Mouse (Mus musculus) hindbrain, embryonic 10.5 days (tissue): Measurements from ENCODE around the gene Fcgrt. TPM values are rescaled to one million over a fixed set of nuclear protein-coding genes. Genes with fewer than 3 reads are reported as not detected.
"Not testable (repeated sequence)": the region's sequence is repeated elsewhere in the genome, so short reads cannot be mapped to it uniquely, and the experiment has no call there.

ENCODE experiments used
- DNase-seq: peaks from one replicate; pipeline ENCODE4 v3.0.0-alpha.2; 2017; ENCODE audit warnings: low spot score
- H3K27ac ChIP-seq: fragments of 300-500 bp; sonication (generic); 2 replicates; pipeline ENCODE4 v1.5.1; 2016; ENCODE audit warnings: mild to moderate bottlenecking, moderate library complexity
- H3K27me3 ChIP-seq: fragments of 300-500 bp; sonication (generic); 2 replicates; pipeline ENCODE4 v1.6.1; 2016; ENCODE audit warnings: mild to moderate bottlenecking; ENCODE audit not compliant: poor library complexity, insufficient read depth, severe bottlenecking
- H3K36me3 ChIP-seq: fragments of 300-500 bp; sonication (generic); 2 replicates; pipeline ENCODE4 v1.6.1; 2016; ENCODE audit warnings: mild to moderate bottlenecking, moderate library complexity
- H3K4me1 ChIP-seq: fragments of 300-500 bp; sonication (generic); replicated peaks from 2 replicates; pipeline ENCODE4 v1.6.1; 2016; ENCODE audit warnings: mild to moderate bottlenecking
- H3K4me3 ChIP-seq: fragments of 300-500 bp; sonication (generic); 2 replicates; pipeline ENCODE4 v1.5.1; 2016; ENCODE audit warnings: mild to moderate bottlenecking, moderate library complexity
- H3K9me3 ChIP-seq: fragments of 300-500 bp; sonication (generic); 2 replicates; pipeline ENCODE4 v1.6.1; 2016; ENCODE audit warnings: mild to moderate bottlenecking, moderate library complexity
- WGBS: fragments of 180-500 bp; shearing (Covaris S2); methylation state at CpG from one replicate; pipeline ENCODE4 v1.1.7; 2016; 5-methylcytosine and 5-hydroxymethylcytosine counted together
- polyA plus RNA-seq: library from polyadenylated mRNA; unstranded; fragments of >200 nt; fragmentation: Nextera tagmentation; extraction: Ambion mirVana; gene quantifications from 2 replicates; pipeline ENCODE4 v1.2.1, GENCODE M21; 2016

Gene Fcgrt
- 9.9 and 13.1 TPM in 2 replicates for polyA plus RNA-seq

DNA sequence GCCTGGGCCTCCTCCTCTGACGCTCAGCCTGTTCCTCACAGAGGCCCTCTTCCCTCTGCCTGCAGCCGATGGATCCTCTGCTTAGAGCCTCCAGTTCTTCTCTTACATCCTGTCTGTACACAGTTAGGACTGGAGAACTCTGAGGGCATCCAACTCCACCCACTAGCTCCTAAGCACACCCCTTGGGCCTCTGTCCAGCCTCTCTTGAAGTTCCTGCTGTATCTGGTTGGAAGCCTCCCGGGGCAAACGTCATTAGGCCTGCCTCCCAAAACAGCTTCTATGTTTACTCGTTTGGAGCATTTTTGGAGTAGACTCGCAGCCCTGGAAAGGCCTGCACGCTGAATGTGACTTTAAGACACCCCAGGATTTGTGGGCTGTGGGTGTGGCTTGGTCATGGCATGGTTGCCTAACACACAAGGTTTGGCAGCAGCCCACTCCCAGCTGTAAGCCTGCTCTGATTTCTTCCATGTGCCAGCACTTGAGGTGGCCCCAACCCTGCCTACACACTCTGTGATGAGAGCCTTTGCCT lies at the start of gene Fcgrt:
Gene Fcgrt (minus strand): TSS at position 200 of the 529 bp plus-strand sequence.
- Histone ChIP-seq H3K36me3 (no peaks in the 10 kb centered on the region), H3K9me3 (no peaks in the 10 kb centered on the region), H3K4me1 (peaks cover 37% of the 10 kb centered on the region), H3K27ac (peak within 1 kb of the TSS; percentile 70), H3K4me3 (peak within 1 kb of the TSS; percentile 11; the same call in 1 of the 2 replicates), H3K27me3 (no peaks in the 10 kb centered on the region)
- WGBS, result 73% methylated on average over 7 of the region's 7 CpGs
- DNase-seq, result no peak

DNA sequence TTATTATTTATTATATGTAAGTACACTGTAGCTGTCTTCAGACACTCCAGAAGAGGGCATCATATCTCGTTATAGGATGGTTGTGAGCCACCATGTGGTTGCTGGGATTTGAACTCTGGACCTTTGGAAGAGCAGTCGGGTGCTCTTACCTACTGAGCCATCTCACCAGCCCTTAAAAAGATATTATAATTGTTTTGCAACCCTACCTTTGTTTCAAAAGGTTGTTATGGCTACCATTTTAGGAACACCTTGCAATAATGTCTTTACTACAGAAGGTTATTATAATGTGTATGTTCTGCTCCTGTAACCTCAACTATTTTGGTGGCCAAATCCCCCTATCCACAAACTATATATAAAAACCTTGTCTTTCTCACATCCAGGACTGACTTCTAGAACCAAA lies 49.4 kb upstream of the Fcgrt start:
- 91% methylated on average over 2 of the region's 2 CpGs for WGBS
- peak overlapping the region; percentile 96; the same call in 1 of the 2 replicates for H3K27ac ChIP-seq
- H3K9me3 ChIP-seq, DNase-seq, H3K27me3 ChIP-seq: not testable (repeated sequence)
- H3K36me3 ChIP-seq, result peaks cover 21% of the 10 kb centered on the region
- H3K4me3 ChIP-seq, result peak overlapping the region; percentile 65; the same call in 1 of the 2 replicates
- H3K4me1 ChIP-seq, result peaks cover 48% of the 10 kb centered on the region

DNA sequence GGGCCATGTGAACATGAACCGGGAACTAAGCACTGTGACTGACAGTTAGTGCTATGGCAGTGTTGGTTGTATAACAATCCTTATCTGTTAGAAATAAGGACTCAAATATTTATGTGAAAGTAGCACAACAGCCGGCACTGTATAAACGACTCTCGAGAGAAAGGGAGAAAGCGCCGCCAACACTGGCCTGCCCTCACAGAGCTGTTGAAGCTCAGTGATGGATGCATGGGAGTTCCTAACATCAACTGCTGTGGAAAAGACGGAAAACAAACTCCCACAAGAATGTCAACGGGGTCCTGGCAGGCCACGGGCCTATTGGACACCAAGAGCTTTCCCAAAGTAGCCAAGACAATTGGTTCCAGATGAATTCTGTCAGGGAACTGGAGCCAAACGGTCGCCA lies 47.7 kb upstream of the Fcgrt start:
- no peak for DNase-seq
- Histone ChIP-seq H3K27ac (0 out of 2 replicates have a peak overlapping the region, but pooled peaks have one; percentile 71), H3K9me3 (no peaks in the 10 kb centered on the region), H3K4me3 (no peak overlapping the region), H3K36me3 (peaks cover 23% of the 10 kb centered on the region), H3K4me1 (peaks cover 48% of the 10 kb centered on the region), H3K27me3 (no peaks in the 10 kb centered on the region)
- 60% methylated on average over 11 of the region's 11 CpGs for WGBS

DNA sequence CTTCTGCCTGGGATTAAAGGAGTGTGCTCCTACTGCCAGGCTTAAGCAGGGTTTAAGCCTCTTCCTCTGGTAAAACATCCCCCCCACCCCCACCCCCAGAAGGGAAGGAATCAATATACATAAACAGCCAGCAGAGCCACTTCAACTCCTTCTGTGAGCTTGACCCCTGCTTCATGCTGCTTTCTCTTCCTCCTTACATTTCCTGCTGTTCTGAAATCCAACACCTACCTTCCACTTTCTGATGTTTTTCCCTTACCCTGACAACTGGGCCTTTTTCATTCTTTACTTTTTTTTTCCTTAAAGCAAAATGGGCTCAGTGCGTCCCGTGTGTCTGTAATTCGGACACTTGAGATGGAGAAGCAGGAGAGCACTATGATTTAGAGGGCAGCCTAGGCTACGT lies 46.7 kb upstream of the Fcgrt start:
- Histone ChIP-seq H3K9me3 (no peaks in the 10 kb centered on the region), H3K4me3 (no peak overlapping the region), H3K4me1 (peaks cover 43% of the 10 kb centered on the region), H3K27me3 (no peaks in the 10 kb centered on the region), H3K27ac (peak overlapping the region; percentile 71), H3K36me3 (peaks cover 33% of the 10 kb centered on the region)
- no peak for DNase-seq
- WGBS, result 59% methylated on average over 4 of the region's 4 CpGs

DNA sequence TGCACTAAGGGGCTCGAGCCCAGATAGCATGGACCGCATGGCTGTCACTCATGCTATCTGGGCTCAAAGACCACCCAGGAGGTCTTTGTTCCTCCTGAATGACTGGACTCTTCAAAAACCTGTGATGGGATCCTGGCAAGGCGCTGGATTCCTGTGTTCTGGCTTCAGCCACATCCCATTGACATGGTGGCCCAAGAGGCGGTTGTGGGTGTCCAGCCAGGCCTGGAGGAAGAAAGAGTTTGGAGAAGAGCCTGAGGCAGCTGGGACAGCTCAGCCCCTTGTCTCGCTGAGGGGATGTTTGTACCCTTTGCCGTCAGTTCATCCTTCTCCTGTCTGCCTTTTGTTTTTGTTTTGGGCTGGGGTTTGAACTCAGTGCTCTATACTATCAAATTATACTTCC lies 45.9 kb upstream of the Fcgrt start:
- DNase-seq, result peak; percentile 18
- H3K27me3 ChIP-seq, result no peaks in the 10 kb centered on the region
- no peaks in the 10 kb centered on the region for H3K9me3 ChIP-seq
- peaks cover 41% of the 10 kb centered on the region for H3K36me3 ChIP-seq
- 26% methylated on average over 6 of the region's 6 CpGs for WGBS
- H3K4me1 ChIP-seq, result peaks cover 36% of the 10 kb centered on the region
- H3K4me3 ChIP-seq, result no peak overlapping the region; the same call in 1 of the 2 replicates
- peak overlapping the region; percentile 71; the same call in 1 of the 2 replicates for H3K27ac ChIP-seq

DNA sequence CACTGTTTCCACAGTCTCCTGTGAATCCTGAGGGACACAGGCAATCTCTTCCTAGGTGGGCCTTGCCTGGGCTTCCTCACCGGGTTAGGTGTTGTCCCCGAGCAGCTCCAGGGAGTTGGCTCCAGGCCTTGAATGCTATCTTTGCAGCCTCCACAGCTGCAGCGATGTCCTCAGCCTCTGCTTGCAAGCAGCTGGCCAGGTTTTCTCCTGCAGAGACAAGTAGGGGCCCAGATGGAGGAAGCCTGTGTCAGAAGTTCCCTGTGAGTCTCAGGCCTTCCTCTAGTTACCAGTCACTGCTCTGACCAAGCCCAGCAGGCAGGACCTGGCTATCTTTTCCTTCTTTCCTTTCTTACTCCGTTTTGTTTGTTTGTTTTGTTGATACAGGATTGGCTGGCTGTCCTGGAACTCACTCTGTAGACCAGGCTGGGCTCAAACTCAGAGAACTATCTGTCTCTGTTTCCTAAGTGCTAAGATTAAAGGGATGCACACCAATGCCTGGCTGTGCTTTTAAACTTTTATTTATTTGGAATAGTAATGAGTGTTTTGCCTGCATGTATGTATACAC lies 45.0 kb upstream of the Fcgrt start:
- H3K27me3 ChIP-seq, result no peaks in the 10 kb centered on the region
- H3K27ac ChIP-seq, result no peak overlapping the region
- no peak overlapping the region for H3K4me3 ChIP-seq
- peaks cover 34% of the 10 kb centered on the region for H3K4me1 ChIP-seq
- H3K36me3 ChIP-seq, result peaks cover 50% of the 10 kb centered on the region
- no peak for DNase-seq
- 62% methylated on average over 4 of the region's 4 CpGs for WGBS
- H3K9me3 ChIP-seq, result no peaks in the 10 kb centered on the region

DNA sequence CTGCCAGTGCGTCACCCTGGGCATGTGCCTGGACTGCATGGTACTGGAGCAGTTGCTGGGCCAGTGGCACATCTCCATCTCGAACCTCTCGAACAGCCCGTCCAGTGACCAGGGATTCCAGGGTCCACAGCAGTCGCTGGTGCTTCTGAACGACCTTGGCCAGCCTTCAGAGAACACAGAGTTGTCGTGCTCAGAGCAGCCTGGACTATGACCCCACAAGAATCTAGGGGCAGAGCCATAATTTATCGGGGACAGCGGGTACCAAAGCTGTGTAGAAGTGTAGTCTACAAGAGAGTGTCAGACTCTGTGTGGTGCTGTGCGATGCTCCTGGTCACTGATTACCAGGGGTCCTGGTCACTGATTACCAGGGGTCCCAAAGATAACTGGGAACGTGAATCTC lies 44.2 kb upstream of the Fcgrt start:
- no peak for DNase-seq
- 92% methylated on average over 11 of the region's 11 CpGs for WGBS
- Histone ChIP-seq H3K27ac (no peak overlapping the region), H3K27me3 (no peaks in the 10 kb centered on the region), H3K4me1 (peaks cover 30% of the 10 kb centered on the region), H3K9me3 (no peaks in the 10 kb centered on the region), H3K4me3 (no peak overlapping the region), H3K36me3 (peaks cover 57% of the 10 kb centered on the region)

DNA sequence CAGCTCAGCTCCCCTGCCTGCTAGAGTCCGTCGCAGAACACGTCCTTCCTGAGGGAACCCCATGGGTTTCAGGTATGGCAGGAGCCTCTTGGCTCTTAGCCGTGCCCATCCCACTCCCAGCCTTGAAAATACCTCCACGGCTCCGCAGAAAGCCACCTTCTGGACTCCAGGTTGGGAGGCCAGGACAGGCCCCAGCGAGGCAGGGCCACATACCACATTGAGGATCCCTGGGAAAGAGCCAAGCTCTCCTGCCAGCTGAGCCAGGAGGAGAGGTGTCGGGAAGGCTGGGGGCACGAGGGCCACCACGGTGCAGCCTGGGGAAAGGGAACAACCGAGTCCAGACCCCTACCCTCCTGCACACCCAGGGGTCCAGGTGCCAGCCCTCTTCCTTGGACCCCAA lies 43.6 kb upstream of the Fcgrt start:
- peaks cover 64% of the 10 kb centered on the region for H3K36me3 ChIP-seq
- peaks cover 30% of the 10 kb centered on the region for H3K4me1 ChIP-seq
- no peak overlapping the region for H3K27ac ChIP-seq
- no peak for DNase-seq
- no peak overlapping the region for H3K4me3 ChIP-seq
- WGBS, result 91% methylated on average over 11 of the region's 11 CpGs
- no peaks in the 10 kb centered on the region for H3K9me3 ChIP-seq
- H3K27me3 ChIP-seq, result no peaks in the 10 kb centered on the region

DNA sequence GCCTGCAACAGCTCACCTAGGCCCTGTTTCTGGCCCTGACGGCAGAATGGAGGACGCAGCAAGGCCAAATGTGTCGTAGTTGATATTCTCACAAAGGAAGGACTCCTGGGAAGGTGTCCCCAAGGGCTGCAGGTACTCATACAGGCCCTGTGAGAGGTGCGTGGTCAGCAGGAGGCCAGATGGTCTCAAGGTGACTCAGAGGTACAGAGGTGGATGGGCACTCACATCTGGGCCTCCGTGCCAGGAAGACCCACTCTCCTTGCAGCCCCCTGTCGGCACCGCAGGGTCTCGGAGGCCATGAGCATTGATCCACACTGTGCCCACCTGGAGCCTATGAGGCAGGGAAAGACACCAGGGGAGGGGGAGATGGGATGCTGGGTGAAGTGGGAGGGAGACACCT lies 41.8 kb upstream of the Fcgrt start:
- 96% methylated on average over 8 of the region's 8 CpGs for WGBS
- Histone ChIP-seq H3K27ac (no peak overlapping the region), H3K27me3 (no peaks in the 10 kb centered on the region), H3K4me1 (peaks cover 20% of the 10 kb centered on the region), H3K9me3 (no peaks in the 10 kb centered on the region), H3K36me3 (peaks cover 74% of the 10 kb centered on the region), H3K4me3 (no peak overlapping the region)
- DNase-seq, result no peak

DNA sequence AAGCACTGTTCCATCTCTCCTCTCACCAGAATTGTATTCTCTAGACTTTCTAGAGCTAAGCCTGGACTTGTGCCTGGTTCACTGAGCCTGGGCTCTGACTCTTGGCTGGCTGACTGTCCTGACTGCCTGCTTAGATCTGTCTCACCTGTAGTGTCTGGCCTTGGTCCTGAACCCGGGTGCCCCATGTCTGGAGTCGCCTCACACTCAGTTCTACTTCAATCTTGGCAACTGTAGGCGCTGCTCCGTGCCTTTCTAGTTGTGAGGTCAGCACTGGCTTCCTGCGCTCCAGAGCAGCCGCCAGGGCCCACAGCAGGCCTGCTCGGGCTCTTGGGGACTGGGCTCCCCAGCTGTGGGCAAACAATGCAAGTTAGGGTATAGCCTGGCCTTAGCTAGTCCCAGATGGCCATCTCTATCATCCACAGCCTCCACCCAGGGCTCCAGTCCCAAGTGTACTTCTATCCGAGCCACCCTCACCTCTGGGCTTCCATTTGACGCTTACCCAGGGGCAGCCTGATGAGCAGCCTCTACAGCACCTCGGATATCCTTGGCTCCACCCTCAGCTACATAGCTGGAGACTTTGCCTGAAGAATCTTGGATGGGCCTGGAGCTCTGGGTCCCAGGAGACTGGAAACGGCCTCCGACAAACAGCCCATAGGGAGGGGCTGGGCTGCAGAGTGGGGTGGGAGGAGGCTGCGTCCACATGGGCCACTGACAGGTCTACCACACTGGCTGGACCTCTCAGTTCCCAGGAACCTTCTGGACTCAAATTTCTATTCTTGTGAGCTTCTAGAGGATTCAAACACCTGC lies 40.9 kb upstream of the Fcgrt start:
- no peaks in the 10 kb centered on the region for H3K27me3 ChIP-seq
- H3K4me3 ChIP-seq, result no peak overlapping the region
- 87% methylated on average over 13 of the region's 13 CpGs for WGBS
- no peak for DNase-seq
- no peaks in the 10 kb centered on the region for H3K9me3 ChIP-seq
- no peak overlapping the region for H3K27ac ChIP-seq
- peaks cover 74% of the 10 kb centered on the region for H3K36me3 ChIP-seq
- H3K4me1 ChIP-seq, result peaks cover 15% of the 10 kb centered on the region

DNA sequence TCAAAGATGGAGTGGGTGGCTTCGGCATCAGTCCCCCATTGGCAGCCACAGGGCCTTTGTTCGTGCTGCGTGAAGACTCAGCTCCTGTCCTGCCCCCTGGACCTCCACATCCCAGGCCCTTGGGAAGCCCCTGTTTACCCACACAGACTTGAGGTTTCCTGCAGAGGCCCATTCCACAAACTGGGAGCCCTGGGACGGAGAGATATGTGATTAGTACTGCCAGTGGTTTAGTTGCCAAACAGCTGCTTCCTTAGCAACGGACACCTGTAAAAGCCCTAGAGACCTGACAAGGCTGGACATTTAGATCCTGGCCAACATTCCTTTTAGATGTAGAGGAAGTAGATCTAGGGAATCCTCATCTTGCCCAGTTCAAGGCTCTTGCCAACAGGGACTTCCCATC lies 38.3 kb upstream of the Fcgrt start:
- H3K9me3 ChIP-seq, result no peaks in the 10 kb centered on the region
- no peak for DNase-seq
- 92% methylated on average over 5 of the region's 5 CpGs for WGBS
- peaks cover 13% of the 10 kb centered on the region for H3K27me3 ChIP-seq
- no peak overlapping the region for H3K27ac ChIP-seq
- H3K4me1 ChIP-seq, result peaks cover 5% of the 10 kb centered on the region; the same call in 1 of the 2 replicates
- no peak overlapping the region for H3K4me3 ChIP-seq
- peaks cover 57% of the 10 kb centered on the region for H3K36me3 ChIP-seq

DNA sequence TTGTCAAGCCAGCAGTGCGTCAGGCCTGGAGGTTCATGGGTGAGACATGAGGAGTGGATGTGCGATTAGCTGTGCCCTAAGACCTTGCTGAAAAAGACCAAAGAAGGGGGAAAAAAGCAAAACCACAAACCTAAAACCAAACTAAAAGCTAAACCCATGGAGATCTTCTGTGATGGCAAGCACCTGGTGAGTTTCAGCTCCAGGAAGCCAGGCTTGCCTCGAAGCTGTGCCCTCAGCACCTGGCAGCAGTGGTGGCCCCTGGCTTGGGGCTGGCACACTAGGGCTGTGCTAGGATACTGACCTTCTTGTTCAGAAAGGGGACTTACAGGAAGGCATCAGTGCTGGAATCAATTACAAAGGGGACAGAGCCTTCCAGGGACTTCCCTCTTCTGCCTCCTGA lies 37.7 kb upstream of the Fcgrt start:
- Histone ChIP-seq H3K9me3 (no peaks in the 10 kb centered on the region), H3K27ac (no peak overlapping the region), H3K4me1 (peaks cover 7% of the 10 kb centered on the region), H3K36me3 (peaks cover 51% of the 10 kb centered on the region), H3K4me3 (no peak overlapping the region), H3K27me3 (peaks cover 14% of the 10 kb centered on the region)
- DNase-seq, result no peak
- 89% methylated on average over 3 of the region's 3 CpGs for WGBS
